Mouse (Mus musculus) MN1 (cell line): ENCODE measurements around the gene Acvr1.

Experiments
- DNase-seq: peaks from one replicate; pipeline ENCODE4 v3.0.0-alpha.2; 2016; ENCODE audit warnings: low spot score

Gene Acvr1

DNA sequence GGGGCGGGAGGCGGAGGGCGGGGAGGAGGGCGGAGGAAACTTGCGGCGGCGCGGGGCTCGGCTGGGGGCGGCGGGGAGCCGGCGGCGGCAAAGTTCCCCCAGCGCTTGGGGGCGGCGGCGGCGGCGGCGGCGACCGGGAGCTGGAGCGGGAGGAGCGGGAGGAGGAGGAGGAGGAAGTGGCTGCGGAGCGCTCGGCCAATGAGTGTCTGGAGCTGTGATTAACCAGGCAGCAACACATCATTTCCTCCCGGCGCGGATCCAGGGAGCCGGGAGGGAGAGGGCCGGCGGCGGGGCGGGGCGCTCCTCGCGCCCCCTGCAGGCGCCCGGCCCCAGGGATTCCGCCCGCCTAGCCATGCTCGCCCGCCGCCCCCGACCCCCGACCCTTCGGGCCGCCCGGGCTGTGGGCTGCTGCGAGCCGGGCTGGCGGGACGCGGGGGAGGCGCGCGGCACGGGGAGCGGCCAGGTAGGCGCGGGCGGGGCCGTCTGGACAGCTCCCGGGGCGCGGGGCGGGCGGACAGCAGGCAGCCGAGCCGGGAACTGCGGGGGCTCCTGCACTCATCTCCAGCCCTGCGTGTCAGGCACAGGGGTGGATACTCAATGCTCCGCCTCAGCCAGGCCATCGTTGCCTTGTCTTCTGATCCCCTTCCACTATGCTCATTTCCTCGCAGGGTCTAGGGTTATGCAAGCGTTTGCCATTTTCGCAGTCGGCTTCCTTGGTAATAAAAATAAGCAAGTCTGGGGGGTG, at the start of gene Acvr1, which contains the start of gene Upp2:
TSS of gene Acvr1 (minus strand) at position 92 of the 745 bp plus-strand sequence.
TSS of gene Upp2 (plus strand) at position 233 of the 745 bp plus-strand sequence.
- DNase-seq, result peak; percentile 94

- DNase-seq, result no peak
Measured at GRCm38 (mm10) chr2:58615766-58616165, 48.8 kb upstream of the Acvr1 start.

DNA sequence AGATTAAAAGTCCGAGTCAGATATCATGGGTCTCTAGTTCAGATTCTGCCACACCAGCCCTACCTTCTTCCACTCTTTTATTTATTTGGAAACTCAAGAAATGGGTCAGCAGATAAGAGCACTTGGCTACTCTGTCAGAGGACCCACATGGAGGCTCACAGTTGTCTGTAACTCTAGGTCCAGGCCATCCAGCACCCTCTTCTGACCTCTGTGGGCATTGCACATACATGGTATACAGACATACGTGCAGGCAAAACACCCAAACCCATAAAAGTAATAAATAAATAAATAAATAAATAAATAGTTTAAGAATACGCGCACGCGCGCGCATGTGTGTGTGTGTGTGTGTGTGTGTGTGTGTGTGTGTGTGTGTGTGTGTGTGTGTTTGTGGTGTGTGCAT, 47.9 kb upstream of the Acvr1 start:
- DNase-seq, result no peak

DNA sequence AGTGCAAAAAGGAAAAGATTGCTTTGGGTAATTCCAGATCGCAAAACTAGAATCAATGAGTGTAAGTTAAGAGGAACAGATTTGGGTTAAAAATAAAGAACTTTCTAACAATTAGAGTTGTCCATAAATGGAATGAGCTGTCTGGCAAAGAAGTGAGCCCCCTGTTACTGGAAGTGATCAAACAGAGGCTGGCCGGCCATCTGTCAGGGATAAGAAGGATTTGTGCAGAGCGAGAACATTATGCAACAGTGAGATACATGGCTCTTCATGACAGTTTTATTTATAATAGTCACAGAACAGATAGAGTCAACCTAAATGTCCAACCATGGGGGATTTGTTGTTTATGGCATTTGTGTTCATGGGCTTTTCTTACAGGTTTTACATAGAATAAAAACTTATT, 46.8 kb upstream of the Acvr1 start:
- no peak for DNase-seq

GRCm38 (mm10) chr2:58604791-58605190, 37.8 kb upstream of the Acvr1 start:
- DNase-seq, result no peak

GRCm38 (mm10) chr2:58603379-58603778, 36.4 kb upstream of the Acvr1 start:
- no peak for DNase-seq

DNA sequence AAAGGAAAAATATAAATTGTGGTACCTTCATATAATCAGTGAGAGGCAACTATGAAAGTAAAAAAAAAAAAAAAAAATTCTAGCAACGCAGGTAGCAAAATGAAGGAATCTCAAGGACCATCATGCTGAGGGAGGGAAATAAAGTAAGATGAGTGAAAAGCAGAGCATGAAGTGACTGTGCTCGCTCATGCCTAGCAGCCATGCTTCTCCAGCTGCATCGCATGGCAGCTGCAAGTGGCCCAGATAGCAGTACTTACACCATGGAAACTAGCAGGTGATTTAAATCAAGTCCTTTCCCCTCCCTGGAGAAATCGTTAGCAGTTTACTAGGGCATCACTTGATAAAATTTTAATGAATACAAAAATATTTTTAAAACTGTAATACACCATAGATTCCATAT, 34.4 kb upstream of the Acvr1 start:
- DNase-seq, result no peak

- no peak for DNase-seq
Measured at GRCm38 (mm10) chr2:58599639-58600038, 32.7 kb upstream of the Acvr1 start.

- DNase-seq, result no peak
Measured at GRCm38 (mm10) chr2:58597556-58597955, 30.6 kb upstream of the Acvr1 start.

GRCm38 (mm10) chr2:58596774-58597342, 29.9 kb upstream of the Acvr1 start:
- no peak for DNase-seq

GRCm38 (mm10) chr2:58595350-58595749, 28.4 kb upstream of the Acvr1 start:
- no peak for DNase-seq

- DNase-seq, result no peak
Measured at GRCm38 (mm10) chr2:58590055-58590454, 23.1 kb upstream of the Acvr1 start.

DNA sequence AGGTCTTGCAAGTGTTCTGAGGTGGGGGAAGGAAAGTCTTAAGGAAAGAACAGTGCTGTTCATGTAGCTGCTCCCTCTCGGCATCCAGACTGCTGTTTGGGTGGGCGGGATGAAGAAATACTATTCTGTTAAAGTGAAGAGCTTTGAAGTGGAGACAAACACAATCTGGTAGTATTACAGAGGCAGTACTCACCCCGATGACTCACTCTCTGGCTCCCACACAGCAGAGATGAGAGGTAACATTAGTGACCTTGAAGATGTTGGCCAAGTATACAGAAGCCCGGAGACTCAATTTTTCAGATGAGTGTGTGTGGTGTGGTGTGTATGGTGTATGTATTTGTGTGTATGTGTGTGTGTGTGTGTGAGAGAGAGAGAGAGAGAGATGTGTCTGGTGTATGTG, 22.7 kb upstream of the Acvr1 start:
- peak; percentile 32 for DNase-seq

- no peak for DNase-seq
Measured at GRCm38 (mm10) chr2:58586311-58586710, 19.4 kb upstream of the Acvr1 start.

DNA sequence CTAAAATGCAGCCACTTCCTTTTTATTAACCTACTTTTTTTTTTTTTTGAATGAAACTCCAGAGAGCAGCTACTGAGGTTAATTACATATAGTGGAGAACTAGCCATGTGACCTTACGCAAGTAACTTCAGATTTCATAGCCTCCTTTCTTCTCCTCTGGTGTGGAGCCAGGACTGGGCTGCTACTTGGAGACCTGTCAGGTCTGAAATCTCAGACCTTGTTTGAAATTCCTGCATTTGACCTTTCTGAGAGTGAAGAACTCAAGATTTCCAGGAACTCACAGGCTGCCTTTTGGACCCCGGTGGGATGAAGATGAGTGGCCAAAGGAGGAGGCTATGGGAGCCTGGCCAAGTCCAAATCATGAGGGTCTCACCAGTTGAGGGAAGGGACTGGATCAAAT, 7.2 kb upstream of the Acvr1 start:
- no peak for DNase-seq

DNA sequence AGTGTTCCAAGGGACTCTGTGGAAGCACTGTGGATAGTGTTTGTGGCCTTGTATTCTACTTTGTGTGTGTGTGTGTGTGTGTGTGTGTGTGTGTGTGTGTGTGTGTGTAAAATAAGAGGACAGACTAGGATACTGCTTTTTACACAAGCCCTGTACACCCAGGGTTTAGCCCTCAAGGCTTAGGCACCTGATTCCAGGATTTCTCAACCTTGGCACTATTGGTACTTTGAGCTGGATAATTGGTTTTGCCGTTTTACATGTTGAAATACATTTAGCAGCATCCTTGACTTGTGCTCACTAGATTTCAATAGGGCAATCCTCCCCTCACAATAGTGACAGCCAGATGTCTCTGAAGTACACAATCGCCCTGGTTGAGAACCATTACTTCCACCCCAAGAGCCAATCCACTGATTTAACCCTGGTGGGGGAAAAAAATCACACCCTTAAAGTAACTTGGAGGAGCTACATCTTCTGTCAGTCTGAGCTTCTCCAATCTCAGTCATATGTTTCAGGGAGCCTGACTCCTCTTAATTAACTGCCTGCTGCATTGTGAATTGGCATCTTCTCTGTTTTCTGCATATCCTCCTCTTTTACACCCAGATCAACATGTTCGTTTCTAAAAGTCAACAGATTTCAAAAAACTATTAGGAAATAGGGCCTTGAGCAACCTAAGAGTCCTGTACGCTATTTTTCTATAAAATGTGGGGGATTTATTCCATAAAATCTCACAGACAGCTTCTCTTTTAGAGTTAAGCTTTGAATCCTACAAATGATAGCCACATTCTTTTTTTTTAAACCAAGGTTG, 2.1 kb upstream of the Acvr1 start:
- no peak for DNase-seq

GRCm38 (mm10) chr2:58567866-58568719, 1.1 kb upstream of the Acvr1 start:
- peak; percentile 38 for DNase-seq

- DNase-seq, result peak; percentile 63
Measured at GRCm38 (mm10) chr2:58566410-58567065, 419 bp downstream of the Acvr1 start.

DNA sequence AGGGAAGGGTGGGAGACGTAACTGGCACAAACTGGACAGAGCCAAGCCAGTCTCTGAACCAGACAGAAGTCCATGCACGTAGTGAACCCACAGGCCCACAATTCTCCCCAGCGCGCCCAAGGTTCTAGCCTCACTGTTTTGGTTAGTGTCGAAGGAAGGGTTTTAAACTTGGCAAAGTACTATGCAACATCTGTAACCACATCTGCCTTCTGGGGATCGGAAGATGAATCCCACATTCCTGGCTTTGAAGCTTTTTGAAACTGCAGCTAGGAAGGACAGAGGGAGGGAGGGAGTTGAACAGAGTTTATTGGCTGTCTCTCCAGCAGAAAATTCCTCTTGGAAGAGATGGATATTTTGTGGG, 928 bp downstream of the Acvr1 start:
- DNase-seq, result peak; percentile 32

DNA sequence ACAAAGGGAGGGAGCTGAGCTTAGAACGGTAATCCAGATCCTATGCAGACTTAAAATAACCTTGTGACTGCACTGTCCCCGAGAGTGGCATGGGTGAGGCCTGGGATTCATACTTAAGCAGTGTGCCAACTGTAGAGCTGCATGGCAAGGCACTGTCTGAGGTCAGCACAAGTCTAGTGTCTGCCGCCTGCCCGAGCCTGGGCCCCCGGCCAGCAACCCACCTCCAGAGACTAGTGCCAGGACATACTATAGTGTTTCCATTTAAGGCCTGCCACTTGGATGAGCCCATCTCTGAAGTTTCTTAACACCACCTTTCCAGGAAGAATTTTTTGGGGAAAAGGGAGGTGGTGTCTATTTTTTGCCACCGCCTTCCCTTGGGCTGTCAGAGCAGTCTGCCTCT, 1.7 kb downstream of the Acvr1 start:
- DNase-seq, result peak; percentile 59

DNA sequence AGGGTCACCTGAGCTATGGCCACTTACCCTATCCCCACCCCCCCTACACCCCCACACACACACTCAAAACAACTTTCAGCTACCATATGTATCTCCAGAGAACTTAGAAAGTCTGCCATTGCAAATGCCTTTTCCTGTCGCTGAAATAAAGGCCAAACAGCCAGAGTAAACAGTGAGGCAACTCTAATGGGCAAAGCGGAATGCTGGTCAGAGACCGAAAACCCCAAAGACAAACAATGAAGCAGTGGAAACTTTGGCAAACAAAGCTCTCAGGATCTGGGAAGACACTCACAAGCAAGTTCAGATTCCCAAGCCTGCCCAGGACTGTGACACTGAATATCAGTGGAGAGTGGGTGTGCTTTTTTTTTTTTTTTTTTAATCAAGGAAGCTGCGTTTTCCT, 4.8 kb downstream of the Acvr1 start:
- DNase-seq, result no peak
